Mouse (Mus musculus): ENCODE measurements around the gene Olfr750. TPM values are rescaled to one million over a fixed set of nuclear protein-coding genes. Genes with fewer than 3 reads are reported as not detected.

Gene Olfr750
- polyA plus RNA-seq, 1 experiment from 2014 or later, result 0.03 TPM

DNA sequence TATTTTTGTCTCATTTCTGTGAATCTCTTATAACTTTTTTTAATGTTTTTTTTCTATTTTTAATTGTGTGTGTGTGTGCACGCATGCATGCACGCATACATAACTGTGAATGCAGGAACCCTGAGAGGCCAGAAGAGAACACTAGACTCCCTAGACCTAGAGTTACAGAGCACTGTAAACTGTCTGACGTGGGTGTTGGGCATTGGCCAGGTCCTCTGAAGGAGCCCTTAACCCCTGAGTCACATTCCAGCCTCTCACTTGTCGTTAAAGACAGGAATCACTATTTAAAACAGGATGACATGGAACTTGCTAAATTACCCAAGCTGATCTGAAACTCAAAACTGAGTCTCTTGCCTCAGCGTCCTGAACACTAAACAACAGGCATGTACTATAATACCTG, 22.3 kb downstream of the Olfr750 start:
- 51% methylated on average over 5 of the region's 5 CpGs for WGBS
- Histone ChIP-seq H3K4me3 (no peak overlapping the region), H3K9me3 (no peaks in the 10 kb centered on the region), H3K4me1 (peaks cover 11% of the 10 kb centered on the region), H3K36me3 (no peaks in the 10 kb centered on the region), H3K27ac (no peak overlapping the region), H3K4me2 (replicated peaks) (no peak overlapping the region), H3K9ac (no peak overlapping the region), H3K27me3 (no peaks in the 10 kb centered on the region)
- no peak for ATAC-seq (ENCODE audit: low FRiP score, low read depth)

DNA sequence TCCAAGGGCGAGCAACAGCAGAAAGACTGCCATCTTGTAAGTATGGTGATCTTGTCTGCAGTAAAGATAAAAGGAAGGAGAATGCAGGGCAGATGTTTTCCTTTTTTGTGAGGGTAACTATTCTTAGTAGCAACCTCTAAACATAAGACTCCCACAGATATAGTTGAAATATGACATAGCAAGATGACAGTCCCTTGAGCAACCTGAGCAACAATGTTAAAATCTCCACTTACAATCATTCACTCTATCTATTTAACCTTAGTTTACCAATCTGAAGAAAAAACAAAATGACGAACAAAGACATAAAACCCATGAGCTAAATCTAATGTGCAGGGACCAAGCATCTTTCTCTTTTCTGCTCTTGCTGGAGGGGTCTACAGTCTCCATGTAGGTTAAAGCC, 24.2 kb downstream of the Olfr750 start, which contains the start of gene Rnase11:
TSS of gene Rnase11 (minus strand) at position 101 of the 400 bp plus-strand sequence.
- Histone ChIP-seq H3K4me2 (replicated peaks) (no peak within 1 kb of the TSS), H3K27me3 (no peaks in the 10 kb centered on the region), H3K9me3 (no peaks in the 10 kb centered on the region), H3K36me3 (no peaks in the 10 kb centered on the region), H3K27ac (no peak within 1 kb of the TSS), H3K4me1 (peaks cover 11% of the 10 kb centered on the region), H3K4me3 (no peak within 1 kb of the TSS), H3K9ac (no peak within 1 kb of the TSS)
- 79% methylated on average over 2 of the region's 2 CpGs for WGBS
- no peak for ATAC-seq (ENCODE audit: low FRiP score, low read depth)

DNA sequence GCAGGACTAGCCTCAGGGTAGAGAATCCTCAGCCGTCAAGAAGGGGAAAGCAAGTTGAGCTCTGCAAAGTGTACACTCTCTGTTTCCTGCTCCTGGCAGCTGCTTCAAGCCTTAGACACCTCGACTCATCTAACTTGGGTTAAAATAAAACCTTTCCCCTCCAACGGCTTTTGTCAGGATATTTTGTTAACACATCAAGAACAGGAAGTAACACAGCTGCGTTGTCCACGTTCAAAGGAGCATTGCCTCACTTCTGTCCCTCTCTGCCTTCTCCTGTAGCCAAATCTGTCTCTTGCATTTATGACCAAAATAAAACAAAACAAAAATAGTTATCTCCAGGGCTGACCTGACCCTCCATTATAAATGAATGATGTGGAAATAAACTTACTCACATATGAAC, 26.4 kb downstream of the Olfr750 start:
- ATAC-seq (ENCODE audit: low FRiP score, low read depth), result no peak
- H3K9ac ChIP-seq, result no peak overlapping the region
- H3K27ac ChIP-seq, result no peak overlapping the region
- H3K36me3 ChIP-seq, result no peaks in the 10 kb centered on the region
- no peak overlapping the region for H3K4me3 ChIP-seq
- no peaks in the 10 kb centered on the region for H3K27me3 ChIP-seq
- no peaks in the 10 kb centered on the region for H3K4me1 ChIP-seq
- H3K4me2 ChIP-seq (replicated peaks), result no peak overlapping the region
- WGBS, result 53% methylated on average over 5 of the region's 5 CpGs
- H3K9me3 ChIP-seq, result no peaks in the 10 kb centered on the region

DNA sequence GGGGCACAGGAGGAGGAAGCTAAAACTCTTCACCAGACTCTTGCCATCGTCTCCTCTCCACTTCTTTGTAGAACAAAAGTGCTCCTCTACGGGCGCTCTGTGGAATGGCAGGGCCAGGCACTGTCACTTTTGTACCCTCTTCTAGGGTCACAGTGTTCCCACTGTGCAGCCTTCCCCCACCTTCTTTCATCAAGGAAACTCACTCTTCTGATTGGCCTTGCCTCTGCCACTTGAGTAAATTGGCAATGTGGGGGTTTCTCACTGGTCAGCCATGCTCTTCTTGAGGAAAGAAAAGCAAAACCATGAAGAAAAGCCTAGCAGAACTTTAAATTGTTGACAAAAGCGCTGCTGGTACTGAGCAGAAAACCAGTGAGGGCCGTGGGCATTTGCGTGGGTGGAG, 32.5 kb downstream of the Olfr750 start, which contains the start of gene Rnase9:
TSS of gene Rnase9 (minus strand) at position 101 of the 400 bp plus-strand sequence.
- no peak within 1 kb of the TSS for H3K4me3 ChIP-seq
- no peaks in the 10 kb centered on the region for H3K4me1 ChIP-seq

DNA sequence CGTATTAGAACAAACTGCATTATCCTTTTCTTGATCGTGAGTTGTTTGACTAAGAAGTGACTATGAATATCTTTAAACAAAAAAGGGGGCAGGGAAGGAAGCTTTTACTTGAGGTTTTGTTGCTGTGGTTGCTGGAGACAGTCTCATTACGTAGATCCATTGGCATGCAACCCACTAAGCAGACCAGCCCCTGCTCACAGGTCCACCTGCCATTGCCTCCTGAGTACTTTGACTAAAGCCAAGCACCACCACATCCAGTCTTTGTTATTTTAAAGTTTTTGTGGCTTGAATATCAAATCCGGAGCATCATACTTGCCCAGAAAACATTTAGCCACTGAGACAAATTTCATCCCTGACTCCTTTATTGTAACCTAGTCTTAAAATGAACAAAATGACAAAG, 38.0 kb downstream of the Olfr750 start:
- Histone ChIP-seq H3K9ac (no peak overlapping the region), H3K4me1 (no peaks in the 10 kb centered on the region), H3K27ac (no peak overlapping the region), H3K36me3 (no peaks in the 10 kb centered on the region), H3K9me3 (no peaks in the 10 kb centered on the region), H3K4me2 (replicated peaks) (no peak overlapping the region), H3K27me3 (no peaks in the 10 kb centered on the region), H3K4me3 (no peak overlapping the region)
- WGBS, result 88% methylated on average over 4 of the region's 4 CpGs
- no peak for ATAC-seq (ENCODE audit: low FRiP score, low read depth)

More for the DNA sequence above, 32.5 kb downstream of the Olfr750 start, which contains the start of gene Rnase9:
- H3K4me2 ChIP-seq (replicated peaks), result no peak within 1 kb of the TSS
- H3K9ac ChIP-seq, result no peak within 1 kb of the TSS
- WGBS, result 83% methylated on average over 6 of the region's 6 CpGs
- no peaks in the 10 kb centered on the region for H3K36me3 ChIP-seq
- H3K27me3 ChIP-seq, result no peaks in the 10 kb centered on the region
- no peak within 1 kb of the TSS for H3K27ac ChIP-seq
- H3K9me3 ChIP-seq, result no peaks in the 10 kb centered on the region
- ATAC-seq (ENCODE audit: low FRiP score, low read depth), result no peak

DNA sequence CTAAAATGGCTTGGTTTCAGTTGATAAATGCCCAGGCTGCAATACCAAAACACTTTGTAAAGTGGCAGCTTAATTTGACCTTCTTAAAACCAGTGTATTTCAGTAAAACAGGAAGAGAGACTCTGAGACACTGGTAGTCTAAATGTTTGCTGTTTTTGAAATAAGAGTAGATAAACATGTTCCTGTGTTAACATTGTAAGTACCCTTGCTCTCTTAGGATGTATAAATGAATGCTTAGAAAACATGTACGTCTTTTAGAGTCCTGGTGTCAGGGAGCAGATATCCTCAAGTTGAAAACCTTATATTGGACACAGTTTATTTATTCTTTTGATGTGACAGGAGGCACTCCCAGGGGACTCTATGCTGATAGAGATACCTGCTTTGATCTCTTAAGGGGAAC, 39.0 kb downstream of the Olfr750 start:
- H3K4me2 ChIP-seq (replicated peaks), result no peak overlapping the region
- no peaks in the 10 kb centered on the region for H3K4me1 ChIP-seq
- H3K9ac ChIP-seq, result no peak overlapping the region
- no peak for ATAC-seq (ENCODE audit: low FRiP score, low read depth)
- WGBS, result 35% methylated on average over 1 of the region's 1 CpGs
- H3K4me3 ChIP-seq, result no peak overlapping the region
- no peaks in the 10 kb centered on the region for H3K27me3 ChIP-seq
- no peak overlapping the region for H3K27ac ChIP-seq
- no peaks in the 10 kb centered on the region for H3K36me3 ChIP-seq
- H3K9me3 ChIP-seq, result no peaks in the 10 kb centered on the region

DNA sequence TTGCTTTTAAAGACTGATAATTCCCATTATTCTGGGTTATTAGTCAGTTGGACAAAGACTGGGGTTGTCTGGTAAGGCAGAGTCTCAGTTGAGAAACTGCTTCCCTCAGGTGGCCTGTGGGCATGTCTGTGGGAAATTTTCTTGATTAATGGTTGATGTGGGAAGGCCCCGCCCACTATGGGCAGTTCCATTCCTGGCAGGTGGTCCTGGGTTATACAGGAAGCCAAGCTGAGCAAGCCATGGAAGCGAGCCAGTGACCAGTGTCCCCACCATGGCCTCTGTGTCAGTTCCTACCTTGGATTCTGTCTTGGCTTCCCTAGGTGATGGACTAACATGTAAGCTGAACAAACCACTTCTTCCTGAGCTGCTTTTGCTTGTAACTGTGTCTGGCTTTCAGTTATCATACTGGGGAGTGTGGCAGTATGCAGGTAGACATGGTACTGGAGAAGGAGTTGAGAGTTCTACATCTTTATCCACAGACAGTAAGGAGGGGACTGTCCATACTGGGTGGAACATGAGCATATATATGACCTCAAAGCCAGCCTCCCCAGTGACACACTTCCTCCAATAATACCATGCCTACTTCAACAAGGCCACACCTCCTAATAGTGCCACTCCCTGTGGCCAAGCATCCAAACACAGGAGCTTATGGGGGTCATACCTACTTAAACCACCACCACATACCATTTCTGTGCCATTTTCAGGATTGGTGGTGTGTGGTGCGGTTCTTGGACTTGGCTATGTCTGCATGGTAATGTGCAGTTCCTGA, 46.7 kb downstream of the Olfr750 start:
- no peaks in the 10 kb centered on the region for H3K36me3 ChIP-seq
- WGBS, result 42% methylated on average over 3 of the region's 3 CpGs
- H3K4me2 ChIP-seq (replicated peaks), result no peak overlapping the region
- ATAC-seq (ENCODE audit: low FRiP score, low read depth), result no peak
- H3K4me1 ChIP-seq, result no peaks in the 10 kb centered on the region
- H3K27me3 ChIP-seq, result no peaks in the 10 kb centered on the region
- no peak overlapping the region for H3K27ac ChIP-seq
- H3K9me3 ChIP-seq, result no peaks in the 10 kb centered on the region
- no peak overlapping the region for H3K9ac ChIP-seq
- H3K4me3 ChIP-seq, result no peak overlapping the region

DNA sequence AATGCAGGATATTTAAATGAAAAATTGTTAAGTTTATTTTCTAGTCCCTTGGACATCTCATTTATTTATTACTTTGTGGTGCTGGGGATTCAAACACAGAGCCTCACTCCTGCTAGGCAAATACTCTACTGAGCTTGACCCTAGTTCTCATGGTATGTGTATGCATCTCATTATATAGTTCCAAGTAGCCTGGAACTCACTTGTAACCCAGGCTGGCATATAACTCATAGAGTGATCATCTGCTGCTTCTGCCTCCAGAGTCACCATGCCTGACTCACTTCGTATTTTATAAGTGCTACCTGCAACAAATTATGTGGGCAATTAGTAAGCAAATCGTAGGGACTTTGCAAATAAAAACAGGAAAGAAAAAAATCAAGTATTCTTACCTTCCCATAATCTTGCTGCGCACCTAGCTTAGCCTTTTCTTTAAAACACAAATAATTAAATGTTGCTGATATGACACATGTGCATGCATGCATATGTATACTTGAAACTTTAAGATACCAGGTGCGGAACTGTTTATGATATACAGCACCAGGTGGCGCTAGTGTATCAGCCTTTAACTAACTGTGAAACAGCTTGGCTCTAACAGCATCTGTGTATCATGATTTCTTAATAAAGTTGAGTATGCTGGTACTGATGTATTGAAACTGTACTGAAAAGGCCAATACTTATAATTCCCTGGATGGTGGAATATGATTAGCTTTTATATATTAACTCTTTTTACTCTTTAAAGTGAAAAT, 47.7 kb downstream of the Olfr750 start:
- H3K4me3 ChIP-seq, result no peak overlapping the region
- H3K4me1 ChIP-seq, result no peaks in the 10 kb centered on the region
- no peaks in the 10 kb centered on the region for H3K36me3 ChIP-seq
- H3K4me2 ChIP-seq (replicated peaks), result no peak overlapping the region
- no peak overlapping the region for H3K9ac ChIP-seq
- H3K27me3 ChIP-seq, result no peaks in the 10 kb centered on the region
- no peak overlapping the region for H3K27ac ChIP-seq
- ATAC-seq (ENCODE audit: low FRiP score, low read depth), result 0 out of 2 replicates have a peak, but pooled peaks have one; percentile 48
- 29% methylated on average over 5 of the region's 5 CpGs for WGBS
- no peaks in the 10 kb centered on the region for H3K9me3 ChIP-seq

DNA sequence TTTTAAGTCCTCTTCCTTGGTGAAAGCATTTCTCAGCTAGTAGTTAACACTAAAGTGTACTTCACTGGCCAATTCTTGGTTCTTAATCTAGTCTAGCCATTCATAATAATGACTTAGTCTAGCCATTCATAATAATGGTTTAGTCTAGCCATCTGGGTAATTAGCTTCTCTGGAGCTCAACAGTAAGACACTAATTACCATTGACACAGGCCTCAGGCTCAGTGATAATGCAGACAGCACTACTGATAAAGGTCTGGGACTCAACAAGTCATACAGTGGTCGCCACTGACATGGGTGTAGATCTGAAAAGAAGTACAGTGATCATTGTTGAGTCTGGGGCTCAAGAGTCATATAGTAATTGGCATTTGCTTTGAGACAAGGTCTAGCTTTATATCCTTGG, 49.4 kb downstream of the Olfr750 start:
- H3K36me3 ChIP-seq, result no peaks in the 10 kb centered on the region
- no peak for ATAC-seq (ENCODE audit: low FRiP score, low read depth)

DNA sequence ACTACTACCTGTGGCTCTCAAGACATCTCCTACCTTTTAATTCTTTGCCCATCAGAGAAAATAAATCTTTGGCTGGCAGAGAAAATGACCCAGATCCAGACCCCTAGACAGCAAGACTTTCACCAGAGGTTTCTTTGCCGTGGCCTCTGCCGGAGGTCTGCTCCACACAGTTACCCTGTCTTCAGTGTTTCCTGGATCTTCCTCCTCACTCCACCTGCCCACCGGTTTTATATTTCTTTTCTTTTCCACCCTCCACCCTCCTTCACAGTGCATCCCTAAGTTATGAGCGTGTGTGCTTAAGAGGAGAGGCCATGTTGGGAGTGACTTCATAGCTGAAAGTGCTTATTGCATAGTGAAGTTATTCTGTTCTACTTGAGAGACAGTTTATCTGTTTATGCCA, 50.8 kb downstream of the Olfr750 start:
- no peak for ATAC-seq (ENCODE audit: low FRiP score, low read depth)
- H3K36me3 ChIP-seq, result no peaks in the 10 kb centered on the region
- no peak overlapping the region for H3K9ac ChIP-seq
- 72% methylated on average over 4 of the region's 4 CpGs for WGBS
- no peaks in the 10 kb centered on the region for H3K27me3 ChIP-seq
- H3K9me3 ChIP-seq, result no peaks in the 10 kb centered on the region
- H3K27ac ChIP-seq, result no peak overlapping the region
- H3K4me3 ChIP-seq, result no peak overlapping the region
- no peak overlapping the region for H3K4me2 ChIP-seq (replicated peaks)
- no peaks in the 10 kb centered on the region for H3K4me1 ChIP-seq

More for the DNA sequence above, 49.4 kb downstream of the Olfr750 start:
- Histone ChIP-seq H3K9me3 (no peaks in the 10 kb centered on the region), H3K9ac (no peak overlapping the region), H3K4me3 (no peak overlapping the region), H3K27me3 (no peaks in the 10 kb centered on the region), H3K27ac (no peak overlapping the region), H3K4me1 (no peaks in the 10 kb centered on the region), H3K4me2 (replicated peaks) (no peak overlapping the region)
- 98% methylated on average over 1 of the region's 1 CpGs for WGBS

DNA sequence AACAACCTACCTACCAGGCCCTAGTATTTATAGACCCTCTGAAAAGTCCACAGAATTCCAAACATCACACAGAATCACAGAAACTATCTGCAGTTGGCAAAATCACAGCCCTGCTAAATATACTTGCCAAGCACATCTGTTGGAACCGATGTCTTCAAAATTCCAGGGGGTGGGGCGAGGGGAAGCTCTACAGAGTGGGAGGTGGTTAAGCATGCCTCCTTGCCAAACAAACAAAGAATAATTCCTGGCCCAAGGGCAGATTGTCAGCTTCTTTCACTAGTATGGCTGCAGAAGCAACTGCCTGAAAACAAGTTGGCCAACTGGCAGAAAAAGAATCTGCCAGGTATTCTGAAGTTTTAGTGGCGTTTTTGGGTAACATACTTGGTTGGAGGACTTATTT, 57.0 kb downstream of the Olfr750 start:
- Histone ChIP-seq H3K4me2 (replicated peaks) (no peak overlapping the region), H3K36me3 (no peaks in the 10 kb centered on the region), H3K9ac (no peak overlapping the region), H3K27me3 (no peaks in the 10 kb centered on the region), H3K4me3 (no peak overlapping the region), H3K9me3 (no peaks in the 10 kb centered on the region), H3K27ac (no peak overlapping the region), H3K4me1 (no peaks in the 10 kb centered on the region)
- 65% methylated on average over 3 of the region's 3 CpGs for WGBS
- ATAC-seq (ENCODE audit: low FRiP score, low read depth), result no peak
